Mouse (Mus musculus) limb, embryonic 11.5 days (tissue): ENCODE results near the gene Otud7a. TPM values are rescaled to one million over a fixed set of nuclear protein-coding genes. Genes with fewer than 3 reads are reported as not detected.

ENCODE experiments used
- ATAC-seq: fragments of 200-750 bp; cut with Nextera tagmentation; 2 replicates; pipeline ENCODE4 v1.8.0; 2017; ENCODE audit warnings: low read depth; ENCODE audit not compliant: insufficient number of reproducible peaks, low FRiP score, low TSS enrichment
- DNase-seq: peaks from one replicate; pipeline ENCODE4 v3.0.0-alpha.2; 2015; ENCODE audit warnings: low spot score
- H3K27ac ChIP-seq: fragments of 300-500 bp; sonication (generic); replicated peaks from 2 replicates; pipeline ENCODE4 v1.5.1; 2014; ENCODE audit warnings: low read depth, mild to moderate bottlenecking, low read length
- H3K27me3 ChIP-seq: fragments of 300-500 bp; sonication (generic); 2 replicates; pipeline ENCODE4 v1.6.1; 2014; ENCODE audit warnings: mild to moderate bottlenecking, low read length, mixed read lengths; ENCODE audit not compliant: control insufficient read depth, insufficient read depth
- H3K36me3 ChIP-seq: fragments of 300-500 bp; sonication (generic); 2 replicates; pipeline ENCODE4 v1.6.1; 2014; ENCODE audit warnings: mild to moderate bottlenecking, low read length, moderate library complexity, mixed read lengths; ENCODE audit not compliant: control insufficient read depth, insufficient read depth
- H3K4me1 ChIP-seq: fragments of 300-500 bp; sonication (generic); 2 replicates; pipeline ENCODE4 v1.6.1; 2014; ENCODE audit warnings: low read length, mixed read lengths; ENCODE audit not compliant: control insufficient read depth, insufficient read depth
- H3K4me2 ChIP-seq: fragments of 300-500 bp; sonication (generic); 2 replicates; pipeline ENCODE4 v1.6.1; 2014; ENCODE audit warnings: low read depth, mild to moderate bottlenecking, moderate library complexity; ENCODE audit not compliant: severe bottlenecking
- H3K4me3 ChIP-seq: fragments of 300-500 bp; sonication (generic); 2 replicates; pipeline ENCODE4 v1.5.1; 2014; ENCODE audit warnings: low read depth, low read length
- H3K9ac ChIP-seq: fragments of 300-500 bp; sonication (generic); 2 replicates; pipeline ENCODE4 v1.6.1; 2014; ENCODE audit warnings: mild to moderate bottlenecking, low read length
- H3K9me3 ChIP-seq: fragments of 300-500 bp; sonication (generic); 2 replicates; pipeline ENCODE4 v1.6.1; 2016; ENCODE audit warnings: low read length; ENCODE audit not compliant: control insufficient read depth
- WGBS: fragments of 180-500 bp; shearing (Covaris S2); extraction: QIAGEN DNeasy Blood & Tissue Kit; methylation state at CpG from one replicate; pipeline ENCODE4 v1.1.7; 2014; 5-methylcytosine and 5-hydroxymethylcytosine counted together
- polyA plus RNA-seq: library from polyadenylated mRNA; unstranded; fragments of >200 nt; fragmentation: Nextera tagmentation; extraction: Ambion mirVana; gene quantifications from 2 replicates; pipeline ENCODE4 v1.2.1, GENCODE M21; 2014

Otud7a gene
- polyA plus RNA-seq, 1 experiment from 2014 or later, result 0.25 TPM

- Histone ChIP-seq H3K4me2 (no peak overlapping the region), H3K9ac (no peak overlapping the region), H3K9me3 (no peaks in the 10 kb centered on the region), H3K36me3 (no peaks in the 10 kb centered on the region), H3K4me1 (no peaks in the 10 kb centered on the region), H3K27ac (no peak overlapping the region), H3K4me3 (no peak overlapping the region), H3K27me3 (no peaks in the 10 kb centered on the region)
- DNase-seq (no peak), ATAC-seq (no peak)
- 83% methylated on average over 4 of the region's 4 CpGs for WGBS
Measured at GRCm38 (mm10) chr7:63687056-63687455, 242.5 kb downstream of the Otud7a start.

DNA sequence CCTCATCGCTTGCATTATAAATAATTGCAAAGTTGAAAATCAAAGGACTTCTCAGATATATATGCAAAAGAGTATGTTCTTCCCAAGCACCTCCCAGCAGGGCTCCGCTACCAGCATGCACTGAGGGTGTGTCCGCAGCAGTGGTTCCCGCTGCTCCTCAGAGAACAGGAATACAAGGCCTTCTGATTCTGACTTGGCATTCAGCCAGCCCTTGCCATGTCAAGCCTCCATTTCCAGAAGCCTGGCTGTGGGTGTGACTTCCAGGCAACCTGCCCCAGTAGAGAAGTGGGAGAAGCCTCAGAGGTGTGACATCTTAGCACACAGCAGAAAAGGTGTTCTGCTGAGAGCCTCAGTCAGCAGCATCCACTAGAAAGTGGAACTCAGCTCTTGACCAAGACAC, 253.4 kb downstream of the Otud7a start:
- no peak for ATAC-seq
- H3K4me2 ChIP-seq, result no peak overlapping the region

DNA sequence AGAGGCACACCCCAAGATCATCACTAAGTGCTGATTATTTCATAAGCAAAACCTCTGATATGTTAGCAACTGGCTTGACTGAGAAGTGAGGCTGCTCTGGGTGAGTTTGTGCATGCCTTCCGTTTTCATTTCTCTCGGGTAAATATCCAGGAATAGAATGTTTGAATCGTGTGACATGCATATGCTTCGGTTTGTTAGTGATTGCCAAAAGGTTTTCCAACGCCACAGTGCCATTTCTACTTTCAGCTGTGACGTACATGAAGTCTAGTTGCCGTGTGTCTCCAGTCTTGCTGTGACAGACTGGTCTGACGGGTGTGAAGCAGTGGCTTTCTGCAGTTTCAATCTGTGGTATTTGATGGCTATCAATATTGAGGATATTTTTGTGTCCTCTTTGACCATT, 273.4 kb downstream of the Otud7a start:
- no peaks in the 10 kb centered on the region for H3K9me3 ChIP-seq
- H3K27me3 ChIP-seq, result no peaks in the 10 kb centered on the region
- DNase-seq, result no peak
- no peaks in the 10 kb centered on the region for H3K4me1 ChIP-seq
- ATAC-seq, result no peak
- H3K9ac ChIP-seq, result no peak overlapping the region
- no peak overlapping the region for H3K4me2 ChIP-seq
- WGBS, result 86% methylated on average over 8 of the region's 8 CpGs
- H3K36me3 ChIP-seq, result no peaks in the 10 kb centered on the region
- no peak overlapping the region for H3K4me3 ChIP-seq
- H3K27ac ChIP-seq, result no peak overlapping the region

More for the DNA sequence above, 253.4 kb downstream of the Otud7a start:
- Histone ChIP-seq H3K9ac (no peak overlapping the region), H3K4me1 (no peaks in the 10 kb centered on the region), H3K9me3 (no peaks in the 10 kb centered on the region), H3K36me3 (no peaks in the 10 kb centered on the region), H3K27me3 (no peaks in the 10 kb centered on the region), H3K27ac (no peak overlapping the region), H3K4me3 (no peak overlapping the region)
- DNase-seq, result no peak
- WGBS, result 83% methylated on average over 4 of the region's 4 CpGs

- no peak for DNase-seq
Measured at GRCm38 (mm10) chr7:63719183-63719944, 274.8 kb downstream of the Otud7a start.

DNA sequence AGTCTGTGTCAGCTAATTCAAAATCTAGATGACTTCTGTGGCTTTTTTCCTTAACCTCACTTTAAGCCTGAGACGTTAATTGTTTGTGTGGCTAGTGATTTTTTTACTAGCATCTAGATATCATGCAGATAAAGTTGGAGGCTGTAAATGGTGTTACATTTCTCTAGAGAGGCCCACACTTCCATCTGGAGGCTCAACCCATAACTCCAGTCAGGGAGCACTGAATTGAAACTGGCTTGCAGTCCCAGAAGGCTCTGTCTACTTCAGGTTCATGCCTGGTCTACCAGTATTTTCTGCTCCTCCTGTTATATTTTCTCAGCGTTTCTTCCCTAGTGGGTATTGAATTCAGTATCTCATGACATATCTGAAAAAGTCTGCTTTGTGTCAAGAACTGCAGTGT, 276.1 kb downstream of the Otud7a start:
- no peaks in the 10 kb centered on the region for H3K9me3 ChIP-seq
- no peak for ATAC-seq
- H3K27me3 ChIP-seq, result no peaks in the 10 kb centered on the region
- H3K4me1 ChIP-seq, result no peaks in the 10 kb centered on the region
- no peak for DNase-seq
- H3K36me3 ChIP-seq, result no peaks in the 10 kb centered on the region
- H3K4me3 ChIP-seq, result no peak overlapping the region
- H3K4me2 ChIP-seq, result no peak overlapping the region
- WGBS, result 70% methylated on average over 2 of the region's 2 CpGs
- no peak overlapping the region for H3K9ac ChIP-seq
- no peak overlapping the region for H3K27ac ChIP-seq

More at GRCm38 (mm10) chr7:63719183-63719944, 274.8 kb downstream of the Otud7a start:
- Histone ChIP-seq H3K27me3 (no peaks in the 10 kb centered on the region), H3K4me1 (no peaks in the 10 kb centered on the region), H3K27ac (no peak overlapping the region), H3K4me2 (no peak overlapping the region), H3K4me3 (no peak overlapping the region), H3K36me3 (no peaks in the 10 kb centered on the region), H3K9me3 (no peaks in the 10 kb centered on the region), H3K9ac (no peak overlapping the region)
- no peak for ATAC-seq
- WGBS, result 85% methylated on average over 13 of the region's 13 CpGs

DNA sequence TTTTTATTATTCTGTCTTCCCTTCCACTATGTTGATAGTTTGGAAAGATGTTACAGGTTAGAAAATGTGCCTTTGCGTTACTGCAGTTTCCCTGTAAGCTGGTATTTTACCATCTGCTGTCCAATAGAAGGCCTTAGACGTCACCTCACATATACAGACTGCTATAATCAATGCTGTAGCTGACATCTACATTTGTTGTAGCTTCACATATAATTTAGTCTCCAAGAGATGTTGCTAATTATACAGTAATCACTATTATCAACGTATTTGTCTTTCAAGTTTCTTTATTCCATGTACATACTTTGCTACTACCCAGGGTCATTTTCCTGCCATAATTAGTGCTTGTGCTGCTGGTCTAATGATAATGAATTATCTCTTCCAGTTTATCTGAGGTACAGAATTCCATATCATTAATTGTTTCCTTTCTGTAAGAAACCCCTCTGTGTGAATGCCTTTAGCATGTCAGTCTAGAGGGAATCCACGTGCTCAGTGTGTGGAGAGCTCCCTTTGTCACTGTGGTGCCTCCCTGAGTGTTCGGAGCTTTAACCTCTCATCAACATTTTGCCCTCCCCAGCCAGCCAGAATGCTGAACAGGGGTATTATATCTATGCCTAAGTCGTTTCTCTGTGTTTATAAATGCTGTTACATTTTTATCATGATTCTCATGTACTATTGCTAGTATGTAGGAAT, 280.6 kb downstream of the Otud7a start:
- H3K4me2 ChIP-seq, result no peak overlapping the region
- no peaks in the 10 kb centered on the region for H3K36me3 ChIP-seq
- H3K9ac ChIP-seq, result no peak overlapping the region
- no peak for ATAC-seq
- H3K9me3 ChIP-seq, result no peaks in the 10 kb centered on the region
- no peaks in the 10 kb centered on the region for H3K4me1 ChIP-seq
- no peaks in the 10 kb centered on the region for H3K27me3 ChIP-seq
- H3K4me3 ChIP-seq, result no peak overlapping the region
- WGBS, result 75% methylated on average over 6 of the region's 6 CpGs
- DNase-seq, result no peak
- no peak overlapping the region for H3K27ac ChIP-seq

GRCm38 (mm10) chr7:63729605-63730004, 285.1 kb downstream of the Otud7a start:
- Histone ChIP-seq H3K27me3 (no peaks in the 10 kb centered on the region), H3K4me1 (no peaks in the 10 kb centered on the region), H3K27ac (no peak overlapping the region), H3K4me3 (no peak overlapping the region), H3K36me3 (no peaks in the 10 kb centered on the region), H3K4me2 (no peak overlapping the region), H3K9me3 (no peaks in the 10 kb centered on the region), H3K9ac (no peak overlapping the region)
- ATAC-seq (no peak), DNase-seq (no peak)
- WGBS, result 90% methylated on average over 5 of the region's 5 CpGs

DNA sequence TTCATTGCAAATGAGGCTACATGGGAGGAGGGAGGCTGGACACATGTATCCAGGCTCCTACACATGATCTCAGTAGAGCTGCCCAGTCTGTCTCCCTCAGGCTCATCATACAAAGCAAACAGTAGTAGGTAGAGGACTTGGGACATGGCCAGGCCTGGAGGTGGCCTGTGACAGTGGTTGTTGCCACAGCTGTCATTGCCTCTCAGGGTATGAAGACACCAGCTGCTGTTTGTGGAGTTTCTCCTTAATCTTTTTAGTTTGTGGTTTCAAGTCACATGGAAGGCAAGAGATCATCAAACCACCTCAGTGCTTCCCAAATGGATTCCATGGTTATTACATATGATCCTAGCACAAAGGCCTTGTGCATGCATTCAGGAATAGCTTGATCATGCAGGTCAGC, 285.5 kb downstream of the Otud7a start:
- H3K27ac ChIP-seq, result no peak overlapping the region
- H3K9me3 ChIP-seq, result no peaks in the 10 kb centered on the region
- ATAC-seq, result no peak
- H3K9ac ChIP-seq, result no peak overlapping the region
- no peaks in the 10 kb centered on the region for H3K4me1 ChIP-seq
- no peaks in the 10 kb centered on the region for H3K27me3 ChIP-seq
- H3K4me2 ChIP-seq, result no peak overlapping the region
- H3K4me3 ChIP-seq, result no peak overlapping the region
- DNase-seq, result no peak
- H3K36me3 ChIP-seq, result no peaks in the 10 kb centered on the region
